Mouse (Mus musculus): ENCODE results near the gene Nfia. TPM values are rescaled to one million over a fixed set of nuclear protein-coding genes. Genes with fewer than 3 reads are reported as not detected.

Nfia gene
- polyA plus RNA-seq, 1 experiment from 2014 or later: 59.9 TPM

GRCm38 (mm10) chr4:97820474-97821259 lies 48.1 kb downstream of the Nfia start:
- ATAC-seq (ENCODE audit: insufficient number of reproducible peaks, insufficient read depth, low FRiP score, low TSS enrichment, low read depth): no peak
- 88% methylated on average over 4 of the region's 4 CpGs for WGBS
- no peak overlapping the region for H3K9ac ChIP-seq
- H3K9me3 ChIP-seq: no peaks in the 10 kb centered on the region
- H3K4me3 ChIP-seq: no peak overlapping the region
- H3K4me1 ChIP-seq: peaks cover 38% of the 10 kb centered on the region
- no peak overlapping the region for H3K4me2 ChIP-seq
- H3K27ac ChIP-seq: no peak overlapping the region
- H3K36me3 ChIP-seq: no peaks in the 10 kb centered on the region
- no peaks in the 10 kb centered on the region for H3K27me3 ChIP-seq

DNA sequence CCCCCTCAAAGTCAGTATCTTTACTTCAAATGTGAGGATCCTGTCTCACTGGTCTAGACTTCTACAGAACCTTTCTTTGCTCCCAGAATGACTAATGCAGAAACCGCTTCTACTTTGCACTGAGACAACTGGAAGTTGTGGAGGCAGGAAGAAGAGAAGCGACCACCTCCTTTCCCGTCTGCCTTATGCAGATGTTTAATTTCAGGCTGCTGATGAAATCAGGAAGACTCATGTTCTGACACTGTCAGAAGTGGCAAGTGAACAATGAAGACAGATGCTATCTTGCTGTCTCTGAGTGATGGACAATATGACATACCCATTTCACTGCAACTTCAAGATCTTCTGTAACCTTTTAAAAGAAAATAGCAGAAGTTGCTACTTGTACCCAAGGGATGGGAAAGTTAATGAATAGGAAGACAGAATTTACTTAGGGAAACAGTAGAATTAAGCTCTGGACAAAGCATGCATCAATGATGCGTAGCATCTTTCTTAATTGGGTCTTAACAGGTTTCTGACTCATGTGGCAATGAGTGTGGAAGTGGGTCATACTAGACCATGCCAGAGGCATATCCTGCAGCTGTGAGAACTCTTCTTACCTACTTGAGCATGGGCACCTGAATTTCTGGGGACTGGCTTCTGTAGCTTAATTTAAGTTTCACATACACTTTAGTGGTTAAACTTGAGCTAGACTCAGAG lies 49.2 kb downstream of the Nfia start:
- Histone ChIP-seq H3K9me3 (no peaks in the 10 kb centered on the region), H3K4me1 (peaks cover 44% of the 10 kb centered on the region), H3K9ac (no peak overlapping the region), H3K4me2 (no peak overlapping the region), H3K27me3 (no peaks in the 10 kb centered on the region), H3K36me3 (no peaks in the 10 kb centered on the region), H3K27ac (no peak overlapping the region), H3K4me3 (no peak overlapping the region)
- no peak for ATAC-seq (ENCODE audit: insufficient number of reproducible peaks, insufficient read depth, low FRiP score, low TSS enrichment, low read depth)
- WGBS: 77% methylated on average over 4 of the region's 4 CpGs

DNA sequence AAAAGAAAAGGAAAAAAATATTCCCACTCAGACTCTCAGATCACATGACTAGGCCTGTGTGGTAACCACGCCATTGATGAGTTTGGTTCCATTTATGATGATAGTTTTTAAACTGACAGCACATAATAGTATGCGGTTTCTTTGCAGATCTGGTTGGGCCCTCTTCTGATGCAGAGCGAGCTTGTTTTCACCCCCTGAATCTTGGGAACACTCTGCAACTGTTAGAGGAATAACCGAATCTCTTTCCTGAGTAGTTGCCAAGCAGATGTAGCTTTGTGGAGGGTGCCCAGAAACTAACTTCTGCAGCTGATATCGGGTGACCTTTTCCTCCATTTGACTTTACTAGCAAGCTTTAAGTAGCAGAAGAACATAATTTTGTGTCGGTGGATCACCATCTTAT lies 51.0 kb downstream of the Nfia start:
- Histone ChIP-seq H3K36me3 (no peaks in the 10 kb centered on the region), H3K9me3 (no peaks in the 10 kb centered on the region), H3K9ac (no peak overlapping the region), H3K4me3 (no peak overlapping the region), H3K27ac (no peak overlapping the region), H3K27me3 (no peaks in the 10 kb centered on the region), H3K4me2 (no peak overlapping the region), H3K4me1 (peaks cover 50% of the 10 kb centered on the region)
- WGBS: 78% methylated on average over 6 of the region's 6 CpGs
- no peak for ATAC-seq (ENCODE audit: insufficient number of reproducible peaks, insufficient read depth, low FRiP score, low TSS enrichment, low read depth)

- no peak overlapping the region for H3K4me2 ChIP-seq
- 74% methylated on average over 4 of the region's 4 CpGs for WGBS
- no peaks in the 10 kb centered on the region for H3K27me3 ChIP-seq
- H3K9ac ChIP-seq: no peak overlapping the region
- no peaks in the 10 kb centered on the region for H3K36me3 ChIP-seq
- H3K9me3 ChIP-seq: no peaks in the 10 kb centered on the region
- H3K4me1 ChIP-seq: peaks cover 43% of the 10 kb centered on the region
- H3K27ac ChIP-seq: no peak overlapping the region
- no peak for ATAC-seq (ENCODE audit: insufficient number of reproducible peaks, insufficient read depth, low FRiP score, low TSS enrichment, low read depth)
- H3K4me3 ChIP-seq: no peak overlapping the region
Measured at GRCm38 (mm10) chr4:97824451-97824850, 51.9 kb downstream of the Nfia start.

GRCm38 (mm10) chr4:97825432-97825831 lies 52.9 kb downstream of the Nfia start:
- no peaks in the 10 kb centered on the region for H3K27me3 ChIP-seq
- H3K36me3 ChIP-seq: no peaks in the 10 kb centered on the region
- H3K4me1 ChIP-seq: peaks cover 48% of the 10 kb centered on the region
- ATAC-seq (ENCODE audit: insufficient number of reproducible peaks, insufficient read depth, low FRiP score, low TSS enrichment, low read depth): no peak
- H3K9ac ChIP-seq: no peak overlapping the region
- H3K4me3 ChIP-seq: no peak overlapping the region
- no peak overlapping the region for H3K4me2 ChIP-seq
- H3K27ac ChIP-seq: no peak overlapping the region
- H3K9me3 ChIP-seq: no peaks in the 10 kb centered on the region
- WGBS: 73% methylated on average over 4 of the region's 4 CpGs

- no peaks in the 10 kb centered on the region; the same call in 1 of the 2 replicates for H3K36me3 ChIP-seq
- WGBS: 60% methylated on average over 4 of the region's 4 CpGs
- H3K4me3 ChIP-seq: no peak overlapping the region
- no peak overlapping the region for H3K27ac ChIP-seq
- H3K9me3 ChIP-seq: no peaks in the 10 kb centered on the region
- H3K4me2 ChIP-seq: no peak overlapping the region
- no peak overlapping the region for H3K9ac ChIP-seq
- peaks cover 51% of the 10 kb centered on the region for H3K4me1 ChIP-seq
- no peaks in the 10 kb centered on the region for H3K27me3 ChIP-seq
- no peak for ATAC-seq (ENCODE audit: insufficient number of reproducible peaks, insufficient read depth, low FRiP score, low TSS enrichment, low read depth)
Measured at GRCm38 (mm10) chr4:97825841-97826240, 53.3 kb downstream of the Nfia start.

DNA sequence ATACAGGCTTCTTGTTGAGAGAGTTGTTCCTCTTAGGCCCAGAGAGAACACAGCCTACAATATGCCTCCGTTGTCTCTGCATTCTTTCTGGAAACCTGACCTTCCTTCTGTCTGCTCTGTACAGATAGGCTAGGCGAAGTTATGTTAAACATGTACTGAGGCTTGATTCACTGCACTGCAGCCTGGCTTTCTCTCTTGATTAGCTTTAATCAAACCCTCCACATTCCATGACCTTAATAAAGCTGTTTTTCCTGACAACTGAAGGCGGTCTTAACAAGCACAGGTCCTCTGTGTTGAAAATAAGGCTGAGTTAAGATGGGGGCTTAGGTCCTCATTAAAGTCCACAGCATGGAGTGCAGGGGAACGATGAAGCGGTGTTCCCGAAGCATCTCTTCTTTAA lies 54.6 kb downstream of the Nfia start:
- H3K4me3 ChIP-seq: no peak overlapping the region
- 41% methylated on average over 6 of the region's 6 CpGs for WGBS
- H3K9me3 ChIP-seq: no peaks in the 10 kb centered on the region
- H3K4me2 ChIP-seq: no peak overlapping the region
- H3K9ac ChIP-seq: no peak overlapping the region
- no peaks in the 10 kb centered on the region for H3K27me3 ChIP-seq
- H3K36me3 ChIP-seq: no peaks in the 10 kb centered on the region; the same call in 1 of the 2 replicates
- H3K4me1 ChIP-seq: peaks cover 63% of the 10 kb centered on the region
- no peak for ATAC-seq (ENCODE audit: insufficient number of reproducible peaks, insufficient read depth, low FRiP score, low TSS enrichment, low read depth)
- peak overlapping the region; percentile 40; the same call in 1 of the 2 replicates for H3K27ac ChIP-seq

GRCm38 (mm10) chr4:97828579-97828978 lies 56.0 kb downstream of the Nfia start:
- no peak overlapping the region for H3K9ac ChIP-seq
- no peak overlapping the region for H3K27ac ChIP-seq
- no peak overlapping the region for H3K4me3 ChIP-seq
- ATAC-seq (ENCODE audit: insufficient number of reproducible peaks, insufficient read depth, low FRiP score, low TSS enrichment, low read depth): no peak
- no peak overlapping the region for H3K4me2 ChIP-seq
- H3K36me3 ChIP-seq: no peaks in the 10 kb centered on the region; the same call in 1 of the 2 replicates
- no peaks in the 10 kb centered on the region for H3K27me3 ChIP-seq
- WGBS: 13% methylated on average over 1 of the region's 1 CpGs
- H3K4me1 ChIP-seq: peaks cover 58% of the 10 kb centered on the region
- H3K9me3 ChIP-seq: no peaks in the 10 kb centered on the region

DNA sequence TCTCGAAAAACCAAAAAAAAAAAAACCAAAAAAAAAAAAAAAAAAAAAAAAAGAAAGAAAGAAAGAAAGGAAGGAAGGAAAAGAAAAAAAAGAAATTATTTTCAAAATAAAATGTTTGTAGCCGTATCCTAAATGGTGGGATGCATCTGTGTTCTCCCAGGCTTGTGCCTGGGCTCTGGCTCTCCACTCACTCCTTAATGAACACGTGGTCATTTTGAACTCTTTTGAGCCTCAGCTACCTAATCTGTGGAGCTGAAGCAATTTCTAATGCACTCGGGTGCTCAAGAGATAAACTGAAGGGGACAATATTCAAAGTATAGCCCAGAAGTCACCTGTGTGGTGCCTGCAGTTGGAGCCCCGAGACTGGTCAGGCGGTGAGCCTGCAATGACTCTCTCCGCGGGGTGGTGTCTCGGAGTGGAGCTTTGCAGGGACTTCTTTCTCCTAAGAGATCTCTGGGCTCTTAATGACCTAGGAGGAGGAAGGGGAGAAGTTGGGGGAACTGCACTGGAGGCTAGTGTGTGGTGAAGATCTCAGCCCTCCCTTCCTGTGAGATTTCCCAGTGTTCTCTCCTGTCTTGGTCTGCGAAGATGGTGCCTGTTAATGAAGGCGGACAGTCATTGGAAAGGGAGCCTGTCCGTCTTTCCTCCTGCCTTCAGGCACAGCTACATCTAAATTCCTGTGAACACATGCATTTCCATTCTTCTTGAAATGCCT lies 57.0 kb downstream of the Nfia start:
- no peak overlapping the region for H3K4me2 ChIP-seq
- H3K27me3 ChIP-seq: no peaks in the 10 kb centered on the region
- WGBS: 84% methylated on average over 11 of the region's 12 CpGs
- no peaks in the 10 kb centered on the region; the same call in 1 of the 2 replicates for H3K36me3 ChIP-seq
- H3K4me3 ChIP-seq: no peak overlapping the region
- no peaks in the 10 kb centered on the region for H3K9me3 ChIP-seq
- H3K27ac ChIP-seq: no peak overlapping the region
- no peak overlapping the region for H3K9ac ChIP-seq
- ATAC-seq (ENCODE audit: insufficient number of reproducible peaks, insufficient read depth, low FRiP score, low TSS enrichment, low read depth): no peak
- H3K4me1 ChIP-seq: peaks cover 57% of the 10 kb centered on the region

- ATAC-seq (ENCODE audit: insufficient number of reproducible peaks, insufficient read depth, low FRiP score, low TSS enrichment, low read depth): no peak
- no peak overlapping the region for H3K9ac ChIP-seq
- no peaks in the 10 kb centered on the region for H3K9me3 ChIP-seq
- H3K27me3 ChIP-seq: no peaks in the 10 kb centered on the region
- H3K27ac ChIP-seq: no peak overlapping the region
- no peak overlapping the region for H3K4me2 ChIP-seq
- no peaks in the 10 kb centered on the region; the same call in 1 of the 2 replicates for H3K36me3 ChIP-seq
- H3K4me3 ChIP-seq: no peak overlapping the region
- H3K4me1 ChIP-seq: peaks cover 57% of the 10 kb centered on the region
- WGBS: 55% methylated on average over 6 of the region's 6 CpGs
Measured at GRCm38 (mm10) chr4:97830051-97830853, 57.7 kb downstream of the Nfia start.
